Mouse (Mus musculus): ENCODE measurements at regions not wholly inside any gene's neighbourhood (a gene's known extent, or its start where the extent isn't known, plus 50 kb on each side); places are given as distances from the start of the nearest gene placed in this dataset.

- Histone ChIP-seq H3K9me3 (replicated peaks; ENCODE audit: control insufficient read depth, low read length) (no peaks in the 10 kb centered on the region), H3K4me1 (ENCODE audit: control insufficient read depth, insufficient read depth, low read length) (peaks cover 18% of the 10 kb centered on the region; the same call in 1 of the 2 replicates), H3K27me3 (ENCODE audit: control insufficient read depth, insufficient read depth, low read length) (no peaks in the 10 kb centered on the region), H3K4me2 (ENCODE audit: low read depth, low read length) (no peak overlapping the region), H3K4me3 (replicated peaks; ENCODE audit: low read length) (no peak overlapping the region), H3K36me3 (ENCODE audit: control insufficient read depth, insufficient read depth, low read length) (no peaks in the 10 kb centered on the region), H3K9ac (ENCODE audit: low read length) (no peak overlapping the region), H3K27ac (ENCODE audit: low read length) (no peak overlapping the region)
- 81% methylated on average over 6 of the region's 6 CpGs for whole genome bisulfite sequencing
- no peak for ATAC-seq (ENCODE audit: insufficient read depth, low FRiP score)
These were observed 1134.8 kb upstream of the Gulo start for GRCm38 (mm10) chr14:67143826-67144225.

- Histone ChIP-seq H3K4me2 (ENCODE audit: low read depth, low read length) (no peak overlapping the region), H3K4me3 (replicated peaks; ENCODE audit: low read length) (no peak overlapping the region), H3K27me3 (ENCODE audit: control insufficient read depth, insufficient read depth, low read length) (no peaks in the 10 kb centered on the region), H3K9me3 (replicated peaks; ENCODE audit: control insufficient read depth, low read length) (no peaks in the 10 kb centered on the region), H3K36me3 (ENCODE audit: control insufficient read depth, insufficient read depth, low read length) (no peaks in the 10 kb centered on the region), H3K9ac (ENCODE audit: low read length) (no peak overlapping the region), H3K4me1 (ENCODE audit: control insufficient read depth, insufficient read depth, low read length) (peaks cover 18% of the 10 kb centered on the region; the same call in 1 of the 2 replicates), H3K27ac (ENCODE audit: low read length) (peak overlapping the region; percentile 44; the same call in 1 of the 2 replicates)
- no peak for ATAC-seq (ENCODE audit: insufficient read depth, low FRiP score)
- WGBS = 77% methylated on average over 6 of the region's 6 CpGs
These were observed 1133.7 kb upstream of the Gulo start for GRCm38 (mm10) chr14:67142556-67143250.

GRCm38 (mm10) chr14:67141581-67142441, 1132.8 kb upstream of the Gulo start:
- Histone ChIP-seq H3K9ac (ENCODE audit: low read length) (peak overlapping the region; percentile 44; the same call in 1 of the 2 replicates), H3K27ac (ENCODE audit: low read length) (peak overlapping the region; percentile 48), H3K27me3 (ENCODE audit: control insufficient read depth, insufficient read depth, low read length) (no peaks in the 10 kb centered on the region), H3K4me2 (ENCODE audit: low read depth, low read length) (peak overlapping the region; percentile 31), H3K4me3 (replicated peaks; ENCODE audit: low read length) (no peak overlapping the region), H3K36me3 (ENCODE audit: control insufficient read depth, insufficient read depth, low read length) (no peaks in the 10 kb centered on the region), H3K9me3 (replicated peaks; ENCODE audit: control insufficient read depth, low read length) (no peaks in the 10 kb centered on the region), H3K4me1 (ENCODE audit: control insufficient read depth, insufficient read depth, low read length) (peaks cover 18% of the 10 kb centered on the region; the same call in 1 of the 2 replicates)
- ATAC-seq (ENCODE audit: insufficient read depth, low FRiP score) = no peak
- 21% methylated on average over 15 of the region's 15 CpGs for WGBS

- 63% methylated on average over 7 of the region's 7 CpGs for WGBS
- ATAC-seq (ENCODE audit: insufficient read depth, low FRiP score) = no peak
These were observed 1132.1 kb upstream of the Gulo start for GRCm38 (mm10) chr14:67141151-67141550.

GRCm38 (mm10) chr14:67139674-67140073, 1130.7 kb upstream of the Gulo start:
- Histone ChIP-seq H3K36me3 (ENCODE audit: control insufficient read depth, insufficient read depth, low read length) (no peaks in the 10 kb centered on the region), H3K27ac (ENCODE audit: low read length) (peak overlapping the region; percentile 81), H3K4me2 (ENCODE audit: low read depth, low read length) (no peak overlapping the region), H3K9ac (ENCODE audit: low read length) (no peak overlapping the region), H3K4me1 (ENCODE audit: control insufficient read depth, insufficient read depth, low read length) (peaks cover 30% of the 10 kb centered on the region), H3K4me3 (replicated peaks; ENCODE audit: low read length) (no peak overlapping the region), H3K9me3 (replicated peaks; ENCODE audit: control insufficient read depth, low read length) (no peaks in the 10 kb centered on the region), H3K27me3 (ENCODE audit: control insufficient read depth, insufficient read depth, low read length) (no peaks in the 10 kb centered on the region)
- ATAC-seq (ENCODE audit: insufficient read depth, low FRiP score) = peak; percentile 73

More at GRCm38 (mm10) chr14:67141151-67141550, 1132.1 kb upstream of the Gulo start:
- no peaks in the 10 kb centered on the region for H3K9me3 ChIP-seq (replicated peaks; ENCODE audit: control insufficient read depth, low read length)
- H3K9ac ChIP-seq (ENCODE audit: low read length) = no peak overlapping the region; the same call in 1 of the 2 replicates
- H3K27ac ChIP-seq (ENCODE audit: low read length) = no peak overlapping the region
- H3K4me2 ChIP-seq (ENCODE audit: low read depth, low read length) = peak overlapping the region; percentile 31; the same call in 1 of the 2 replicates
- H3K4me1 ChIP-seq (ENCODE audit: control insufficient read depth, insufficient read depth, low read length) = peaks cover 18% of the 10 kb centered on the region; the same call in 1 of the 2 replicates
- no peak overlapping the region for H3K4me3 ChIP-seq (replicated peaks; ENCODE audit: low read length)
- H3K36me3 ChIP-seq (ENCODE audit: control insufficient read depth, insufficient read depth, low read length) = no peaks in the 10 kb centered on the region
- no peaks in the 10 kb centered on the region for H3K27me3 ChIP-seq (ENCODE audit: control insufficient read depth, insufficient read depth, low read length)

- peak; percentile 70 for ATAC-seq (ENCODE audit: insufficient read depth, low FRiP score)
- no peaks in the 10 kb centered on the region for H3K27me3 ChIP-seq (ENCODE audit: control insufficient read depth, insufficient read depth, low read length)
These were observed 1130.1 kb upstream of the Gulo start for GRCm38 (mm10) chr14:67139152-67139551.

GRCm38 (mm10) chr14:67136141-67136498, 1127.1 kb upstream of the Gulo start:
- Histone ChIP-seq H3K4me1 (ENCODE audit: control insufficient read depth, insufficient read depth, low read length) (peaks cover 19% of the 10 kb centered on the region), H3K4me3 (replicated peaks; ENCODE audit: low read length) (no peak overlapping the region), H3K27ac (ENCODE audit: low read length) (peak overlapping the region; percentile 87), H3K36me3 (ENCODE audit: control insufficient read depth, insufficient read depth, low read length) (no peaks in the 10 kb centered on the region), H3K4me2 (ENCODE audit: low read depth, low read length) (no peak overlapping the region), H3K9me3 (replicated peaks; ENCODE audit: control insufficient read depth, low read length) (no peaks in the 10 kb centered on the region), H3K27me3 (ENCODE audit: control insufficient read depth, insufficient read depth, low read length) (no peaks in the 10 kb centered on the region), H3K9ac (ENCODE audit: low read length) (no peak overlapping the region)
- WGBS = 13% methylated on average over 2 of the region's 2 CpGs
- no peak for ATAC-seq (ENCODE audit: insufficient read depth, low FRiP score)

More at GRCm38 (mm10) chr14:67139152-67139551, 1130.1 kb upstream of the Gulo start:
- no peaks in the 10 kb centered on the region for H3K36me3 ChIP-seq (ENCODE audit: control insufficient read depth, insufficient read depth, low read length)
- no peaks in the 10 kb centered on the region for H3K9me3 ChIP-seq (replicated peaks; ENCODE audit: control insufficient read depth, low read length)
- 0 out of 2 replicates have a peak overlapping the region, but pooled peaks have one; percentile 64 for H3K27ac ChIP-seq (ENCODE audit: low read length)
- peaks cover 35% of the 10 kb centered on the region for H3K4me1 ChIP-seq (ENCODE audit: control insufficient read depth, insufficient read depth, low read length)
- WGBS = 55% methylated on average over 5 of the region's 5 CpGs
- no peak overlapping the region for H3K9ac ChIP-seq (ENCODE audit: low read length)
- no peak overlapping the region for H3K4me3 ChIP-seq (replicated peaks; ENCODE audit: low read length)
- no peak overlapping the region for H3K4me2 ChIP-seq (ENCODE audit: low read depth, low read length)

GRCm38 (mm10) chr14:67135221-67136140, 1126.5 kb upstream of the Gulo start:
- no peaks in the 10 kb centered on the region for H3K9me3 ChIP-seq (replicated peaks; ENCODE audit: control insufficient read depth, low read length)
- WGBS = 30% methylated on average over 18 of the region's 18 CpGs
- ATAC-seq (ENCODE audit: insufficient read depth, low FRiP score) = peak; percentile 86
- H3K4me1 ChIP-seq (ENCODE audit: control insufficient read depth, insufficient read depth, low read length) = peaks cover 18% of the 10 kb centered on the region
- H3K4me3 ChIP-seq (replicated peaks; ENCODE audit: low read length) = peak overlapping the region; percentile 1; the same call in 1 of the 2 replicates
- peak overlapping the region; percentile 87 for H3K27ac ChIP-seq (ENCODE audit: low read length)
- H3K9ac ChIP-seq (ENCODE audit: low read length) = peak overlapping the region; percentile 51; the same call in 1 of the 2 replicates
- H3K4me2 ChIP-seq (ENCODE audit: low read depth, low read length) = 0 out of 2 replicates have a peak overlapping the region, but pooled peaks have one; percentile 33
- H3K36me3 ChIP-seq (ENCODE audit: control insufficient read depth, insufficient read depth, low read length) = no peaks in the 10 kb centered on the region
- no peaks in the 10 kb centered on the region for H3K27me3 ChIP-seq (ENCODE audit: control insufficient read depth, insufficient read depth, low read length)
